ENCODE assay signal across 8 mouse cellular contexts in genomic region chr5:99891516-99892441, GRCm38 (mm10). TPM values are rescaled to one million over a fixed set of nuclear protein-coding genes. Genes with fewer than 3 reads are reported as not detected.
DNase-seq lines count a peak whose midpoint lies in the region; ATAC-seq and TF ChIP-seq lines count a peak whose summit lies in the region.

No protein-coding gene starts in this region.

- no peaks in the 10 kb centered on the region for H3K36me3 ChIP-seq in embryonic facial prominence, embryonic 11.5 days (replicated peaks; ENCODE audit: control insufficient read depth, insufficient read depth, low read depth, low read length)
- H3K36me3 ChIP-seq in hindbrain, embryonic 16.5 days (ENCODE audit: control insufficient read depth, insufficient read depth, low read length): no peaks in the 10 kb centered on the region
- no peaks in the 10 kb centered on the region for H3K36me3 ChIP-seq in midbrain, postnatal 0 days (ENCODE audit: insufficient read depth, low read length)

- no peak overlapping the region for H3K4me2 ChIP-seq in embryonic facial prominence, embryonic 11.5 days (ENCODE audit: low read depth, low read length)
- H3K4me2 ChIP-seq in hindbrain, embryonic 16.5 days (ENCODE audit: low read length): no peak overlapping the region
- H3K4me2 ChIP-seq in midbrain, postnatal 0 days (ENCODE audit: low read depth, low read length, poor library complexity, severe bottlenecking): no peak overlapping the region

- H3K27me3 ChIP-seq in embryonic facial prominence, embryonic 11.5 days (ENCODE audit: control insufficient read depth, insufficient read depth, low read length): no peaks in the 10 kb centered on the region
- no peaks in the 10 kb centered on the region for H3K27me3 ChIP-seq in hindbrain, embryonic 16.5 days (replicated peaks; ENCODE audit: control insufficient read depth, insufficient read depth, low read length)
- H3K27me3 ChIP-seq in midbrain, postnatal 0 days (ENCODE audit: insufficient read depth, low read length): no peaks in the 10 kb centered on the region

- no peaks in the 10 kb centered on the region for H3K9me3 ChIP-seq in embryonic facial prominence, embryonic 11.5 days (replicated peaks; ENCODE audit: control insufficient read depth, low read length)
- no peaks in the 10 kb centered on the region for H3K9me3 ChIP-seq in hindbrain, embryonic 16.5 days (ENCODE audit: control insufficient read depth, low read length)
- H3K9me3 ChIP-seq in midbrain, postnatal 0 days (ENCODE audit: low read length): no peaks in the 10 kb centered on the region

- peak; percentile 92 for TF ChIP-seq CTCF in midbrain, postnatal 0 days (IDR thresholded peaks at IDR 0.05)

- no peaks in the 10 kb centered on the region for H3K4me1 ChIP-seq in embryonic facial prominence, embryonic 11.5 days (ENCODE audit: control insufficient read depth, insufficient read depth, low read length)
- no peaks in the 10 kb centered on the region for H3K4me1 ChIP-seq in hindbrain, embryonic 16.5 days (ENCODE audit: control insufficient read depth, insufficient read depth, low read depth, low read length)
- H3K4me1 ChIP-seq in midbrain, postnatal 0 days (ENCODE audit: insufficient read depth, low read length): no peaks in the 10 kb centered on the region

- DNase-seq in CD4-positive, CD25-positive, alpha-beta regulatory T cell, adult 2 months (ENCODE audit: low read depth, low spot score): peak; percentile 23
- DNase-seq in ZHBTc4 (ENCODE audit: low read depth, low spot score): peak; percentile 69
- DNase-seq in embryonic facial prominence, embryonic 11.5 days (ENCODE audit: low spot score): peak; percentile 79
- peak; percentile 70 to 74 for DNase-seq in left cerebral cortex, postnatal 10 days (ENCODE audit: extremely low spot score in 1 of 2, low spot score in 2 of 2)
- DNase-seq in midbrain, postnatal 0 days (ENCODE audit: low spot score): peak; percentile 91
- DNase-seq in thymus, postnatal 36 days: peak; percentile 59

- intact Hi-C loops in left cerebral cortex, postnatal 10 days (cut with DNase I): loop anchor here (5.0 kb wide), 1 partner anchor 644 kb away; no protein-coding TSS in a partner anchor

- no peak overlapping the region for H3K4me3 ChIP-seq in embryonic facial prominence, embryonic 11.5 days (ENCODE audit: low read depth, low read length)
- H3K4me3 ChIP-seq in hindbrain, embryonic 16.5 days (ENCODE audit: low read length): no peak overlapping the region
- H3K4me3 ChIP-seq in midbrain, postnatal 0 days (ENCODE audit: low read depth, low read length): no peak overlapping the region

- no peak for ATAC-seq in CD4-positive, CD25-positive, alpha-beta regulatory T cell, adult 4 months
- no peak for ATAC-seq in embryonic facial prominence, embryonic 11.5 days (replicated peaks; ENCODE audit: insufficient number of reproducible peaks, low FRiP score, low TSS enrichment, low read depth)
- peak; percentile 85 for ATAC-seq in hindbrain, embryonic 16.5 days
- no peak for ATAC-seq in midbrain, postnatal 0 days (ENCODE audit: low FRiP score)

- no peak overlapping the region for H3K27ac ChIP-seq in embryonic facial prominence, embryonic 11.5 days (replicated peaks; ENCODE audit: low read depth, low read length)
- no peak overlapping the region for H3K27ac ChIP-seq in hindbrain, embryonic 16.5 days (ENCODE audit: low read depth, low read length)
- no peak overlapping the region for H3K27ac ChIP-seq in midbrain, postnatal 0 days (ENCODE audit: low read depth, low read length)

- 63% methylated on average over 12 of the region's 12 CpGs for WGBS in embryonic facial prominence, embryonic 11.5 days
- 67% methylated on average over 12 of the region's 12 CpGs for WGBS in hindbrain, embryonic 16.5 days
- 67% methylated on average over 12 of the region's 12 CpGs for WGBS in midbrain, postnatal 0 days

- H3K9ac ChIP-seq in embryonic facial prominence, embryonic 11.5 days (replicated peaks; ENCODE audit: low read length): no peak overlapping the region
- no peak overlapping the region for H3K9ac ChIP-seq in hindbrain, embryonic 16.5 days (ENCODE audit: low read depth, low read length)
- H3K9ac ChIP-seq in midbrain, postnatal 0 days (replicated peaks; ENCODE audit: low read length, poor library complexity, severe bottlenecking): no peak overlapping the region

RNA-seq across cellular contexts. Expression of gene Vamp9, which starts 14.3 kb away (rescaled TPM):
- polyA plus RNA-seq in CD4-positive, CD25-positive, alpha-beta regulatory T cell, adult 4 months (2017; shearing (Covaris generic)): under 1 TPM in 1 of 2 experiments, not detected in 1; 0.50 TPM
- not detected in 2 replicates for polyA plus RNA-seq in embryonic facial prominence, embryonic 11.5 days (2014; fragmentation: Nextera tagmentation; extraction: Ambion mirVana)
- polyA plus RNA-seq in hindbrain, embryonic 16.5 days (2015; fragmentation: Nextera tagmentation; extraction: Ambion mirVana): 0.34 and 0.61 TPM in 2 replicates
- under 1 TPM in 1 of 2 experiments, not detected in 1; 0.51 TPM for total RNA-seq in left cerebral cortex, postnatal 10 days (2021)
- not detected in 2 replicates for total RNA-seq in midbrain, postnatal 0 days (2014; rRNA removed)
- polyA plus RNA-seq in midbrain, postnatal 0 days (2015; fragmentation: Nextera tagmentation; extraction: Ambion mirVana): 0.71 and 0.73 TPM in 2 replicates

Comparison
In these comparisons a context has a peak if more than half of its experiments do, and no peak if none do; other contexts are left out.
1. DNase-seq: peak in every context shown above with its lines; median percentile 91 in midbrain, postnatal 0 days; 79 in embryonic facial prominence, embryonic 11.5 days; 72 in left cerebral cortex, postnatal 10 days; 69 in ZHBTc4; 59 in thymus, postnatal 36 days; 23 in CD4-positive, CD25-positive, alpha-beta regulatory T cell, adult 2 months.